Mouse (Mus musculus) hindbrain, postnatal 0 days (tissue): Measurements from ENCODE around the gene Syngr3. TPM values are rescaled to one million over a fixed set of nuclear protein-coding genes. Genes with fewer than 3 reads are reported as not detected.

Source experiments
- ATAC-seq: fragments of 200-750 bp; cut with Nextera tagmentation; 2 replicates; pipeline ENCODE4 v1.8.0; 2017; ENCODE audit warnings: mild to moderate bottlenecking, moderate TSS enrichment, moderate library complexity
- DNase-seq: peaks from one replicate; pipeline ENCODE4 v3.0.0-alpha.2; 2015; ENCODE audit warnings: low spot score
- H3K27ac ChIP-seq: fragments of 300-500 bp; sonication (generic); 2 replicates; pipeline ENCODE4 v1.5.1; 2014; ENCODE audit warnings: mild to moderate bottlenecking
- H3K27me3 ChIP-seq: fragments of 300-500 bp; sonication (generic); 2 replicates; pipeline ENCODE4 v1.6.1; 2014; ENCODE audit warnings: low read length, mixed read lengths; ENCODE audit not compliant: insufficient read depth
- H3K36me3 ChIP-seq: fragments of 300-500 bp; sonication (generic); 2 replicates; pipeline ENCODE4 v1.6.1; 2014; ENCODE audit warnings: low read length, mixed read lengths; ENCODE audit not compliant: insufficient read depth
- H3K4me1 ChIP-seq: fragments of 300-500 bp; sonication (generic); 2 replicates; pipeline ENCODE4 v1.6.1; 2014; ENCODE audit warnings: antibody characterized with exemption, low read length, mixed read lengths; ENCODE audit not compliant: insufficient read depth
- H3K4me2 ChIP-seq: fragments of 300-500 bp; sonication (generic); 2 replicates; pipeline ENCODE4 v1.6.1; 2014; ENCODE audit warnings: low read depth, mild to moderate bottlenecking, low read length, moderate library complexity, mixed read lengths
- H3K4me3 ChIP-seq: fragments of 300-500 bp; sonication (generic); 2 replicates; pipeline ENCODE4 v1.5.1; 2014; ENCODE audit warnings: low read length
- H3K9ac ChIP-seq: fragments of 300-500 bp; sonication (generic); replicated peaks from 2 replicates; pipeline ENCODE4 v1.6.1; 2014; ENCODE audit warnings: mild to moderate bottlenecking, low read length, moderate library complexity, mixed read lengths
- H3K9me3 ChIP-seq: fragments of 300-500 bp; sonication (generic); 2 replicates; pipeline ENCODE4 v1.6.1; 2016; ENCODE audit warnings: low read length, mixed read lengths
- CTCF ChIP-seq: IDR thresholded peaks from 2 replicates; pipeline ENCODE4 v1.5.1; 2016; ENCODE audit warnings: antibody characterized with exemption, control low read depth, low read depth
- WGBS: fragments of 180-500 bp; shearing (Covaris S2); extraction: QIAGEN DNeasy Blood & Tissue Kit; methylation state at CpG from one replicate; pipeline ENCODE4 v1.1.7; 2014; 5-methylcytosine and 5-hydroxymethylcytosine counted together
- polyA plus RNA-seq: library from polyadenylated mRNA; unstranded; fragments of >200 nt; fragmentation: Nextera tagmentation; extraction: Ambion mirVana; gene quantifications from 2 replicates; pipeline ENCODE4 v1.2.1, GENCODE M21; 2015
- total RNA-seq: library from RNA; depleted of rRNA; stranded (reverse); fragments of >200 nt; gene quantifications from 2 replicates; pipeline ENCODE4 v1.2.3, GENCODE M21; 2014

The Syngr3 gene
- total and polyA plus RNA-seq, 2 experiments from 2014 or later, result 294 to 331 TPM

- Histone ChIP-seq H3K27ac (no peak overlapping the region), H3K27me3 (no peaks in the 10 kb centered on the region), H3K9ac (no peak overlapping the region), H3K4me2 (0 out of 2 replicates have a peak overlapping the region, but pooled peaks have one; percentile 3), H3K9me3 (no peaks in the 10 kb centered on the region), H3K4me1 (peaks cover 8% of the 10 kb centered on the region; the same call in 1 of the 2 replicates), H3K4me3 (no peak overlapping the region), H3K36me3 (peaks cover 7% of the 10 kb centered on the region; the same call in 1 of the 2 replicates)
- no peak for DNase-seq
- no peak for TF ChIP-seq CTCF
- WGBS, result 30% methylated on average over 16 of the region's 16 CpGs
- ATAC-seq, result no peak
Observed at GRCm38 (mm10) chr17:24686514-24686913, 3.2 kb downstream of the Syngr3 start.

GRCm38 (mm10) chr17:24677500-24678080 is 12.2 kb downstream of the Syngr3 start:
- 93% methylated on average over 24 of the region's 24 CpGs for WGBS
- no peak overlapping the region for H3K4me2 ChIP-seq
- DNase-seq, result no peak
- peaks cover 55% of the 10 kb centered on the region for H3K36me3 ChIP-seq
- ATAC-seq, result no peak
- no peak overlapping the region for H3K4me3 ChIP-seq
- H3K27ac ChIP-seq, result no peak overlapping the region
- no peaks in the 10 kb centered on the region for H3K9me3 ChIP-seq
- H3K27me3 ChIP-seq, result no peaks in the 10 kb centered on the region
- no peaks in the 10 kb centered on the region for H3K4me1 ChIP-seq
- no peak overlapping the region for H3K9ac ChIP-seq
- no peak for TF ChIP-seq CTCF

DNA sequence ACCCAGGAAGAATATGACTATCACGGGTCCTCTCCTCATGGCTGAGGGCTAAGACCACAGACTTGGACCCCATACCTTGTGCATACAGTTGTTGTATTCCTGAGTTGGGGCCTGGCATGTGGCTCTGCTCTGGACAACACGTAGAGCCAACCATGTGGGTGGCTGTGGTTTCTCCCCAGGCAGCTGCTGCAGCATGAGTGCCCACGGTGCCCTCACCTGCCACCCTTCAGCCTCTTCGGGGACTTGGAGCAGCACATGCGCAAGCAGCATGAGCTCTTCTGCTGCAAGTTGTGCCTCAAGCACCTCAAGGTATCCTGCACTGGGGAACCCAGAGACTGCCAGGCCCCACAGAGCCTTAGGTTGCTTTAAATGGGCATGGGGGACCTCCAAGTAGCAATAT is 12.9 kb downstream of the Syngr3 start:
- H3K4me2 ChIP-seq, result no peak overlapping the region
- H3K27ac ChIP-seq, result no peak overlapping the region
- H3K9me3 ChIP-seq, result no peaks in the 10 kb centered on the region
- H3K9ac ChIP-seq, result no peak overlapping the region
- WGBS, result 94% methylated on average over 5 of the region's 5 CpGs
- TF ChIP-seq CTCF, result no peak
- no peaks in the 10 kb centered on the region for H3K27me3 ChIP-seq
- peaks cover 51% of the 10 kb centered on the region for H3K36me3 ChIP-seq
- ATAC-seq (no peak), DNase-seq (no peak)
- H3K4me3 ChIP-seq, result no peak overlapping the region
- no peaks in the 10 kb centered on the region for H3K4me1 ChIP-seq

DNA sequence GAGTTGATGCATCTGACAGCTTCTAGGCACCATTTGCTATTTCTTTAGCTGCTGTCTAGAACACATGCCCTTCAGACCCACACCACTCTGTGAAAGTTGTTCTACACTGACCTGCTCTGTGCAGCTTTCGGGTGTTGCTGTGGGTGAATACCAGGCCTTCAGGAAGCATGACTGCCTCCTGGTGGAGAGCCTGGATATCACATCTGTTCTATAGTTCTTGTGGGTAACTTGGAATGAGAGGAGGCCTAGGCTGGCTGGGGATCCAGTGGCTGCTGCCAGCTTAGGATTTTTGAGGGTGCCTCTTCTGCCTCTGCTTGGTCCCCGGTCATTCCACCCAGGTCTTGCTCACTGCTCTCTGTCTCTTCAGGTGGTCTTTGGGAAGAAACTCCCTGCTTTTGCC is 13.6 kb downstream of the Syngr3 start:
- peak; percentile 85 for TF ChIP-seq CTCF
- WGBS, result 52% methylated on average over 2 of the region's 2 CpGs
- peaks cover 6% of the 10 kb centered on the region for H3K4me1 ChIP-seq

DNA sequence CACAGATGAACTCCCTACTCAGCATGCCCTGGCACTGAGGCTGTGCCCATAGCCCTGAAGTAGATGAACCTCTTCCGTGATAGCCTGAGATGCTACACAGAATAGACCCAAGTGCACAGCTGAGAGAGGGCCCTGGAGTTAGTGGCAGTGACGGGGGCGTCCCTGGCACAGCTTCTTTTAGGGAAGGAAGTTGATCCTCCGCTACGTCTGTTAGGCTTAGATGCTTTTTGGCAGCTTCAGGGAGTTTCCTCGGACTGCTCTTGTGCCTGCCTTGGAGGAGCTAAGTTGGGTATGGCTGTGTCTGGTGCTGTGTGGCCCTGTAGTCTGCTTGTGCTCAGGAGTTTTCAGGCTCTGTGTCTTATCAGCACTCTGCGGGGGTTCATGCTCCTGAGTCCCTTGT is 15.5 kb downstream of the Syngr3 start:
- no peak overlapping the region for H3K9ac ChIP-seq
- H3K4me1 ChIP-seq, result peaks cover 14% of the 10 kb centered on the region
- no peak overlapping the region for H3K27ac ChIP-seq
- WGBS, result 79% methylated on average over 7 of the region's 7 CpGs
- ATAC-seq (no peak), DNase-seq (no peak)
- no peak overlapping the region for H3K4me3 ChIP-seq
- TF ChIP-seq CTCF, result no peak
- H3K36me3 ChIP-seq, result peaks cover 28% of the 10 kb centered on the region
- no peaks in the 10 kb centered on the region for H3K27me3 ChIP-seq
- no peaks in the 10 kb centered on the region for H3K9me3 ChIP-seq
- no peak overlapping the region for H3K4me2 ChIP-seq

More for the DNA sequence above, 13.6 kb downstream of the Syngr3 start:
- no peak overlapping the region for H3K4me3 ChIP-seq
- H3K27ac ChIP-seq, result no peak overlapping the region
- peak; percentile 78 for DNase-seq
- no peak overlapping the region for H3K9ac ChIP-seq
- H3K36me3 ChIP-seq, result peaks cover 45% of the 10 kb centered on the region
- ATAC-seq, result peak; percentile 48
- no peaks in the 10 kb centered on the region for H3K9me3 ChIP-seq
- H3K27me3 ChIP-seq, result no peaks in the 10 kb centered on the region
- H3K4me2 ChIP-seq, result no peak overlapping the region

DNA sequence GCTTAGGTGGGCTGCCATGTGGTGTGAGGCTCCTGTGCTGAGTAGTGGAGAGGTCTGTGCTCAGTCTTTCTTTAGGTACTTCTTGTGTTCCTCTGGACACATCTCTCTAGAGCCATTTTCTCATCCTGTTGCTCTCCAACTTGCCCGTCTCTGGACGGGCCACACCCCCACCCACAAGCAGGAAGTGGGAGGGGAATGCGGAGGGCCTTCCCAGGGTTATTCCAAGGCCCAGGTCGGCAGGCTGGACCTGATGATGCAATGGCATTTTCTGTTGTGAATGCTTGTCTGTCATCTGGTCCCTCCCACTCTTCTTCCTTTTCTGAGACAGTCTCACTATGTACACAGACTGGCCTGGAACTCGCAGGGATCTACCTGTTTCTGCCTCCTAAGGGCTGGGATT is 17.6 kb downstream of the Syngr3 start:
- 39% methylated on average over 5 of the region's 5 CpGs for WGBS
- Histone ChIP-seq H3K27me3 (no peaks in the 10 kb centered on the region), H3K4me2 (0 out of 2 replicates have a peak overlapping the region, but pooled peaks have one; percentile 8), H3K4me1 (peaks cover 14% of the 10 kb centered on the region), H3K27ac (no peak overlapping the region), H3K9me3 (no peaks in the 10 kb centered on the region), H3K36me3 (peaks cover 7% of the 10 kb centered on the region; the same call in 1 of the 2 replicates), H3K9ac (peak overlapping the region; percentile 15; the same call in 1 of the 2 replicates), H3K4me3 (no peak overlapping the region)
- no peak for TF ChIP-seq CTCF
- no peak for DNase-seq
- ATAC-seq, result no peak

GRCm38 (mm10) chr17:24671346-24671745 is 18.4 kb downstream of the Syngr3 start:
- 68% methylated on average over 5 of the region's 5 CpGs for WGBS
- peak overlapping the region; percentile 15; the same call in 1 of the 2 replicates for H3K9ac ChIP-seq
- TF ChIP-seq CTCF, result no peak

More at GRCm38 (mm10) chr17:24671346-24671745, 18.4 kb downstream of the Syngr3 start:
- Histone ChIP-seq H3K4me1 (peaks cover 14% of the 10 kb centered on the region), H3K27me3 (no peaks in the 10 kb centered on the region), H3K4me2 (peak overlapping the region; percentile 67), H3K4me3 (no peak overlapping the region), H3K36me3 (no peaks in the 10 kb centered on the region), H3K9me3 (no peaks in the 10 kb centered on the region), H3K27ac (no peak overlapping the region)
- no peak for ATAC-seq
- DNase-seq, result no peak
